Mouse (Mus musculus): ENCODE results near the gene Catip. TPM values are rescaled to one million over a fixed set of nuclear protein-coding genes. Genes with fewer than 3 reads are reported as not detected.
"Not testable (repeated sequence)": the region's sequence is repeated elsewhere in the genome, so short reads cannot be mapped to it uniquely, and the experiment has no call there.

Gene Catip
- polyA plus RNA-seq, 1 experiment from 2014 or later, result 0.33 TPM

DNA sequence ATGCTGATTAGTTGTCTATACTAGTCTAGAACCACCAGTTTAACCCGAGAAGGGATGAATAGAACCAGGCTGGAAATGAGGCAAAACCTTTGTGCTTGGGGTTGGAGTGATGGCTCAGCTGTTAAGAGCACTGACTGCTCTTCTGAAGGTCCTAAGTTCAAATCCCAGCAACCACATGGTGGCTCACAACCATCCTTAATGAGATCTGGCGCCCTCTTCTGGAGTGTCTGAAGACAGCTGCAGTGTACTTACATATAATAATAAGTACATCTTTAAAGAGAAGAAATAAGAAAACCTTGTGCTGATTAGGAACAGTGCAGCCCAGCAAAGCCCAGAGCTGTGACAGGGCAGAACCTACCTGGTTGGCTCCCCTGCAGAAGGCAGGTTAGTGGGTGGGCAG, 35.0 kb upstream of the Catip start:
- not testable (repeated sequence) for H3K27ac ChIP-seq (ENCODE audit: low read depth, low read length); H3K4me2 ChIP-seq (replicated peaks; ENCODE audit: low read depth); H3K27me3 ChIP-seq (replicated peaks; ENCODE audit: control insufficient read depth, insufficient read depth, low read length); H3K9ac ChIP-seq (ENCODE audit: low read depth, low read length); H3K9me3 ChIP-seq (ENCODE audit: control insufficient read depth); H3K4me3 ChIP-seq (ENCODE audit: low read depth, low read length); H3K36me3 ChIP-seq (ENCODE audit: control insufficient read depth, insufficient read depth); ATAC-seq; H3K4me1 ChIP-seq (replicated peaks; ENCODE audit: control insufficient read depth, insufficient read depth, low read length)
- TF ChIP-seq CTCF (IDR thresholded peaks at IDR 0.05; ENCODE audit: low read depth), result peak; percentile 50
- WGBS, result 84% methylated on average over 2 of the region's 2 CpGs

DNA sequence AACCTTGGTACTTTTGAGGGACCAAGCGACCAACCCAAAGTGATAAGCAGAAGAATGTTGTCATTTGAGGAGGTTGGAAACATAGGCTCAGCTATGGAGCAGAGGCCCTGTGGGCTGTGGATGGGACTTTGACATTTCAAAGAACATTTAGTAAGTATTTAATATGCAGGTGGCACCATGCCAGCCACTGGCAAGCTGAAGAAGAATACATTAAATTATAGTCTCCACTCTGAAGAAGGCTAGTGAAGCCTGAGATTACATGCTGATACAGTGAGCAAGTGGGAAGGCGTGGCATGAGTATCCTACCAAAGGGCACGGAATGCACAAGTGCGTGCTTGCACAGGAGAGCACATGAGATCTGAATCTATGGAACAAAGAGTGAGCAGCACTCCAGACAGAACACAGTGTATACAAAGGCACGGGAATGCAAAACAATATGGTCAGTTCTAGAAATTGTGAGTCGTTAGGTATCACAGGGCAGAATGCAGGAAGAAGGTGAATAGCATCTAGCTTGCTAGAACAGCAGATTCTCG, 31.9 kb upstream of the Catip start:
- 32% methylated on average over 7 of the region's 7 CpGs for WGBS
- H3K27me3 ChIP-seq (replicated peaks; ENCODE audit: control insufficient read depth, insufficient read depth, low read length), result no peaks in the 10 kb centered on the region
- H3K27ac ChIP-seq (ENCODE audit: low read depth, low read length), result peak overlapping the region; percentile 57; the same call in 1 of the 2 replicates
- no peak overlapping the region for H3K9ac ChIP-seq (ENCODE audit: low read depth, low read length)
- no peaks in the 10 kb centered on the region for H3K36me3 ChIP-seq (ENCODE audit: control insufficient read depth, insufficient read depth)
- no peaks in the 10 kb centered on the region for H3K9me3 ChIP-seq (ENCODE audit: control insufficient read depth)
- no peak overlapping the region for H3K4me3 ChIP-seq (ENCODE audit: low read depth, low read length)
- TF ChIP-seq CTCF (IDR thresholded peaks at IDR 0.05; ENCODE audit: low read depth), result no peak
- peak overlapping the region; percentile 38 for H3K4me2 ChIP-seq (replicated peaks; ENCODE audit: low read depth)
- H3K4me1 ChIP-seq (replicated peaks; ENCODE audit: control insufficient read depth, insufficient read depth, low read length), result peaks cover 3% of the 10 kb centered on the region; the same call in 1 of the 2 replicates
- 0 out of 2 replicates have a peak, but pooled peaks have one; percentile 20 for ATAC-seq

DNA sequence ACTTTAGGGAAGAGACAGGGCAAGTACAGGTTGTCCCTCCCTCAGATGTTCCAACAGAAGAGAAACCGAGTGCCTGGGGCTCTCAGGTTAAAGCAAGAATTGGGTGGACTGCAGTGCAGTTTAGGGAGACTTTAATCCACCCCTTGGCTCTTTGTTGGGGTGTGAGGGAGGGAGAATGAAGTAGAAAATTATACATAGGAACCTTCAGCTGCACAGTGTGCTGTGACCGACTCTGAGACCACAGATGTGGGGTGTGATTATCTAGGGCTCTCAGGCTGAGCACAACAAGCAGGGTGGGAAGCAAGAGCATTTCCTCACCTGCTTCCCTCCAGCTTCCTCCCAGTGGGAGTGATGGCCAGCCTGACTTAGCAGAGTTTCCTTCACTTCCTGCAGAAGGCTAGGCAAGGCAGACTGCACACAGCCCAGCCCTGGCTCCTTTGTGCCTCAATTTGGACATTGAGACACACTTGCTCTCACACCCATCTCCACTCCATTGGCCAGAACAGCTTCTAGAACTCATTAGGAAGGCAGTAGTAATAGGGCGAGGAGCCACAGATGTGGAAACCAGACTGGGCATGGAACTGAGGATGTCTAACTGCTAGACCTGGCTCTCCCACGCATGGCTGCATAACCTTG, 30.7 kb upstream of the Catip start:
- H3K9ac ChIP-seq (ENCODE audit: low read depth, low read length), result no peak overlapping the region
- H3K36me3 ChIP-seq (ENCODE audit: control insufficient read depth, insufficient read depth), result no peaks in the 10 kb centered on the region
- H3K9me3 ChIP-seq (ENCODE audit: control insufficient read depth), result no peaks in the 10 kb centered on the region
- H3K27ac ChIP-seq (ENCODE audit: low read depth, low read length), result no peak overlapping the region; the same call in 1 of the 2 replicates
- ATAC-seq, result no peak
- TF ChIP-seq CTCF (IDR thresholded peaks at IDR 0.05; ENCODE audit: low read depth), result no peak
- 56% methylated on average over 4 of the region's 4 CpGs for whole genome bisulfite sequencing
- no peak overlapping the region for H3K4me2 ChIP-seq (replicated peaks; ENCODE audit: low read depth)
- peaks cover 3% of the 10 kb centered on the region; the same call in 1 of the 2 replicates for H3K4me1 ChIP-seq (replicated peaks; ENCODE audit: control insufficient read depth, insufficient read depth, low read length)
- H3K4me3 ChIP-seq (ENCODE audit: low read depth, low read length), result no peak overlapping the region
- no peaks in the 10 kb centered on the region for H3K27me3 ChIP-seq (replicated peaks; ENCODE audit: control insufficient read depth, insufficient read depth, low read length)

DNA sequence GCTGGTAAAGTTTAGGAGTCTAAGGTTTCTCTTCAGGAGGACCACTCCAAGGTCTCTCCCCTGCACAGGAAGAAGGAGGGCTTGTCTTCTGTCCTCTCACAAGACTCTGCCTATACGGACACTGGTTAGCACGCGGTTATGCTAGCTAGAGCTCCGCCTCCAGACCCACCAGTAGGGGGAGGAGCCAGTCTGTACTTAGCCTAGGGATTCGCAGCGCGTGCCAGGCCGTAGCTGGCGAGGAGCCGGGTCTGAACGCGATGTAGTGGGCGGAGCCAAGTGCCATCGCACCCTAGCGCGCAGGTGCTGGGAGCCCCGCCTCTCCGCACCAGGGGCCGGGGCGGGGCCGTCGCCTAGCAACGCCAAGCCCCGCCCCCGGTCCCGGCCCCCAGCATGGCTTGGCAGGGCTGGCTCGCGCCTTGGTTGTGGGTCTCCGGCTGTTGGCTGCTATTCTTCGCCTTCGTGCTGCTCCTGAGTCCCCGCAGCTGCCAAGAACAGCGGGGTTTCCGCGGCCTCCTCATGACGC, 29.6 kb upstream of the Catip start:
- WGBS, result under 1% methylated on average over 36 of the region's 36 CpGs
- ATAC-seq, result peak; percentile 87

DNA sequence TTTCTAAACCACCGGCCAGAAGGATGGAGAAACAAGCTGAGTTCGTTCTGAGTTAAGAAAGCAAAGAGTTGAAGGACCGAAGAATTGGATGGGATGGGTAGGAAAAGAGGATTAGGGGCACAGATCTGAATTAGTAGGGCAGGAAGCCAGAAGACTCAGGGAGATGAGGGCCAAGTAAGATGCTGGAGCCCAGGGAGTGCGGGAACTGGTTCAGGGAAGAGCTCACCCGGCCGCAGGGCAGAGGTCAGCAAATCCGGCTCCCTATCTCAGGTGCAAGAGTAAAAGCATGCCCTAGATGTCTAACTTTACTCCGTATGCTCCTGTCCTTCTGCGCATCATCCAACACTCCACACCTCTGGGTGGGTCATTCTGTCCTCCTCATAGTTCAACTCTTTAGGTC, 29.0 kb upstream of the Catip start:
- Histone ChIP-seq H3K9ac (ENCODE audit: low read depth, low read length) (no peak overlapping the region), H3K9me3 (ENCODE audit: control insufficient read depth) (no peaks in the 10 kb centered on the region), H3K27ac (ENCODE audit: low read depth, low read length) (no peak overlapping the region), H3K4me3 (ENCODE audit: low read depth, low read length) (peak overlapping the region; percentile 46), H3K27me3 (replicated peaks; ENCODE audit: control insufficient read depth, insufficient read depth, low read length) (no peaks in the 10 kb centered on the region), H3K36me3 (ENCODE audit: control insufficient read depth, insufficient read depth) (no peaks in the 10 kb centered on the region), H3K4me1 (replicated peaks; ENCODE audit: control insufficient read depth, insufficient read depth, low read length) (peaks cover 3% of the 10 kb centered on the region; the same call in 1 of the 2 replicates), H3K4me2 (replicated peaks; ENCODE audit: low read depth) (peak overlapping the region; percentile 87)
- no peak for TF ChIP-seq CTCF (IDR thresholded peaks at IDR 0.05; ENCODE audit: low read depth)
- 7% methylated on average over 9 of the region's 9 CpGs for WGBS
- no peak for ATAC-seq

More for the DNA sequence above, 29.6 kb upstream of the Catip start:
- H3K9ac ChIP-seq (ENCODE audit: low read depth, low read length), result no peak overlapping the region
- H3K27ac ChIP-seq (ENCODE audit: low read depth, low read length), result peak overlapping the region; percentile 15
- peak overlapping the region; percentile 87 for H3K4me2 ChIP-seq (replicated peaks; ENCODE audit: low read depth)
- H3K9me3 ChIP-seq (ENCODE audit: control insufficient read depth), result no peaks in the 10 kb centered on the region
- peak; percentile 68 for TF ChIP-seq CTCF (IDR thresholded peaks at IDR 0.05; ENCODE audit: low read depth)
- H3K4me1 ChIP-seq (replicated peaks; ENCODE audit: control insufficient read depth, insufficient read depth, low read length), result peaks cover 3% of the 10 kb centered on the region; the same call in 1 of the 2 replicates
- H3K36me3 ChIP-seq (ENCODE audit: control insufficient read depth, insufficient read depth), result no peaks in the 10 kb centered on the region
- H3K4me3 ChIP-seq (ENCODE audit: low read depth, low read length), result peak overlapping the region; percentile 46
- H3K27me3 ChIP-seq (replicated peaks; ENCODE audit: control insufficient read depth, insufficient read depth, low read length), result no peaks in the 10 kb centered on the region

DNA sequence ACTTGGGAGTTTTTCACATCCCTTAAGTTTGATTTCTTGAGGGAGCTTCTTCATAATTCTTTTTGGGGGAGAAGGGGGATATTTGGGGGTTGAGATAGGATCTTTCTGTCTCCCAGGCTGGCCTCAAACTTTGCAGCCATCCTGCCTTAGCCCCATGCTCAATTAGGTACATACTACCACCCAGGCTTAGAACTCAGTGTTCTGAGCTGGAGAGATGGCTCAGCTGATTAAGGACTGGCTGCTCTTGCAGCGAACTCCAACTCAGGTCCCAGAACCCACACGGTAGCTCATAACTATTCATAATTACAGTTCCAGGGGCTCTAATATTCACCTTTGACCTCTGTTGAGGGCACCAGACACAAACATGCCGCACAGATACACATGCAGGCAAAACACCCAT, 27.3 kb upstream of the Catip start:
- no peak overlapping the region for H3K4me2 ChIP-seq (replicated peaks; ENCODE audit: low read depth)
- no peak overlapping the region for H3K4me3 ChIP-seq (ENCODE audit: low read depth, low read length)
- H3K27me3 ChIP-seq (replicated peaks; ENCODE audit: control insufficient read depth, insufficient read depth, low read length), result no peaks in the 10 kb centered on the region
- no peak overlapping the region for H3K9ac ChIP-seq (ENCODE audit: low read depth, low read length)
- WGBS, result 70% methylated on average over 3 of the region's 3 CpGs
- no peak overlapping the region for H3K27ac ChIP-seq (ENCODE audit: low read depth, low read length)
- no peaks in the 10 kb centered on the region for H3K9me3 ChIP-seq (ENCODE audit: control insufficient read depth)
- peaks cover 3% of the 10 kb centered on the region; the same call in 1 of the 2 replicates for H3K4me1 ChIP-seq (replicated peaks; ENCODE audit: control insufficient read depth, insufficient read depth, low read length)
- ATAC-seq, result no peak
- TF ChIP-seq CTCF (IDR thresholded peaks at IDR 0.05; ENCODE audit: low read depth), result no peak
- H3K36me3 ChIP-seq (ENCODE audit: control insufficient read depth, insufficient read depth), result no peaks in the 10 kb centered on the region

Data from intestine, postnatal 0 days (tissue).